Mouse (Mus musculus) embryo, embryonic 11 days (tissue): Measurements from ENCODE around the gene 1700016D06Rik.

Experiments
- DNase-seq: peaks from one replicate; pipeline ENCODE4 v3.0.0-alpha.2; 2015

The 1700016D06Rik gene

DNA sequence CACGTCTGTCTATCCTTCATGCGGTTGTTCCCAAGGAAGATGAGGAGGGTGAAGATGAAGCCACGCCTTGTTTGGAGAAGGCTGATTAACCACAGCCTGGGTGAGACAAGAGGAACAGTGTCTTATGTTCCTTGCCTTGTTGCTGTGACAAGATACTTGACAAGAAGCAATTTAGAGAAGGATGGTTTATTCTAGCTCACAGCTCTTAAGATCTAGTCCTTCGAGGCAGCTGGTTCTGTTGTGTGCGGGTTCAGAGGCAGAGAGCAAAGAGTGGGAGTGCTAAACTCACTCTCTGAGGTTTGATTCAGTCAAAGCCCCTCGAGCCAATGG is at the start of gene 1700016D06Rik:
1700016D06Rik (minus strand) TSS at position 31 of the 330 bp plus-strand sequence.
- no peak for DNase-seq

DNA sequence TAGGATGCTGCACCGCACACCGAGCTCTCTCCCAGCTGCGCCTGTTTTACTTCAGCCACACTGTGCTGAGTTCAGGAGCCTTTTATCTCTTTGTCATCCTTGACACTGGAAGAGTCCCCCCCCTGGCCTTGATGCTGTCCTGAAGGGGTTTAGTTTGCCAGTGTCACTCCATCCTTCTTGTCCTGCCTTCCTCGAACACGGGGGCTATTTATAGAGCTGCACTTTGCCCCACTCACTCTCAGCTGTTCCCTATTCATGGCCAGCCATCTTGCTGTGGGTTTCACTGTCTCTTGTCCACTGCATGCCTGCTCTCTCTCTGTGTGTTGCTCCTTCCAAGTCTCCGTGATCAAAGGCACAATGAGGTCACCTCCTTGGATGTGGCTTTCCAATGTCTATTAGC is 48.6 kb upstream of the 1700016D06Rik start:
- no peak for DNase-seq

DNA sequence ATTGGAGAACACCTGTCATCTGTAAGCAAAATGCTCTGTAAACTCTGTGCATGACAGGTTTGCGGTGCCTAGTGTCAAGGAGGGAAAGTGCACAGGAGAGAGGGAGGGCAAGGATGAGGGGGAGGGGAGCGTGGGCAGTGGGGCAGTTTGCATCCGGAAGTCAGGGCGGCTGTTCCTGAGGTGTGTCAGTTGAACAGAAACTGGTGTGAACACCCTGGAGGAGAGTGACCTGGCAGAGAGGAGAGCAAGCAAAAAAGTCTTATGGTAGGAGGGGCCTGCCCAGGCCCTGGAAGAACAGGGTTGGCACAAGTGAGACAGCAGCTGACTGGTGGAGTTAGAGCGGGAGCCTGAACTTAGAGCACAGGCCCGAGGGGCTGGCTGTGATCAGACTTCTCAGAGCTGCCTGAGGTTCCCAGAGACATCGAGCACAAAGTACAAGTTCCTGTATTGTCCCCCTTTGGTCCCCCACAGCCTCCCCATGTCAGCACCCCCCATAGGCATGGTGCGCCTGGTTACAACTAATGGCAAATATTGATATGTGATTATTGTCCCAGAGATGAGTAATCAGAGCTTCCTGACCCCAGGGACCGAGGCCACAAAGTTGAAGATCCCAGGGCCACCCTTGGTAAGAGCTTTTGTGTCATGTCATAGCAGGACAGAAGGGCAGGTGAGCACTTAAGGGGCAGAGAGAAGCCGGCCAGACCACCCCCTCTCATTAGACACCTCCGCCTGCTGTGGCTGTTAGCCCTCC is 46.2 kb upstream of the 1700016D06Rik start:
- DNase-seq, result no peak

DNA sequence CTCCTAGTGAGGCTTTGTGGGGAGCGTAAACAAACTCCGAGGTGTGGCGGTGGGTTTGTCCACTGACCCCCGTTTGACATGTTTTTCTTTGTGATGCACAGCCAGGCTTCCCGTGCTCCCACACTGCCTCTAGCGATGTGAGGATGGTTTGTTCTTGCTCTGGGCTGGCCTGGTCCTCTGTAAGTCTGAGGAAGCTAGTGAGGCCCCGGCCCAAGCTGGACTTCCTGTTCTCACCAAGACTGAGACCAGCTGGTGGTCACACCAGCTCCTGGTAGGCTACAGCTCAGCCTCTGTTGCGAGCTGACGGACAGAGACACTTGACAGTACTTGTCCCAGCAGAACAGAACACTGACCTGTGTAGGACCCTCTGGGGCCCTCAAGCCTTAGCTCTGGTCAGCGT is 42.7 kb upstream of the 1700016D06Rik start:
- DNase-seq, result no peak

DNA sequence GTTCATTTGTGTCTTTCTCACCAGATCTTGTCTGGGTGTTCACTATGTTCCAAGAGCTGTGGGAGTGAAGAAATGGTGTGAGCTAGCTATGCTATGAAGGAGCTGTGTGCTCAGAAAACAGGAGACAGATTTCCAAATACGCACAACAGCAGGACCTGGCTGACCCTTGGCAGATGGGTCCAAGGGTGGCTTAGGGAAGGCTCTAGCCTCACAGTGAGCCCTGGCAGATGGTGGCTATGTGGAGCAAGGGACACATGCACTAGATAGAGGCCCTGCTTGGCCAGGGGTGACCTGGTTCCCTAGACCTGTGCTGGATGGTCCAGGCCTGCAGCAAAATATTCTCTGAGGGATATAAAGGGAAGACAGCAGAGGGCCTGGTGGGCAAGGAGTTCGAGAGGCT is 40.0 kb upstream of the 1700016D06Rik start:
- no peak for DNase-seq

DNA sequence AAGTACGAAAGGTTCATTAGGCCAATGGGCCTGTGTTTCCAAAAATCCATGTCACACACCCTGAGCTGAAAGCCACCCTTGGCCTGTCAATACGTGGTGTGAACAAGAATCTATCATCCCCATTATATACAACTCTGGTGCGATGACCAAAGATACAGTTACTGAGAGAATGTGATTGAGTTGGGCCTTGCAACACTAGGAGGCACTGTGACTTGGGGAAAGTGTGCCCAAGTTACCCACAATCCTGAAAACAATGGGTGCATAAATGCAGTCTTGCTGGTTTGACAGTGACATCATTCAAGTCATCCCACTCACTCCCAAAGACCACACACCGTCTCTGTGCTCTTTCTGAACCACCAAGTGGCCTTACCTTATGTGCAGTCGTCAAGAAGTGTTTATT is 38.2 kb upstream of the 1700016D06Rik start:
- DNase-seq, result no peak

DNA sequence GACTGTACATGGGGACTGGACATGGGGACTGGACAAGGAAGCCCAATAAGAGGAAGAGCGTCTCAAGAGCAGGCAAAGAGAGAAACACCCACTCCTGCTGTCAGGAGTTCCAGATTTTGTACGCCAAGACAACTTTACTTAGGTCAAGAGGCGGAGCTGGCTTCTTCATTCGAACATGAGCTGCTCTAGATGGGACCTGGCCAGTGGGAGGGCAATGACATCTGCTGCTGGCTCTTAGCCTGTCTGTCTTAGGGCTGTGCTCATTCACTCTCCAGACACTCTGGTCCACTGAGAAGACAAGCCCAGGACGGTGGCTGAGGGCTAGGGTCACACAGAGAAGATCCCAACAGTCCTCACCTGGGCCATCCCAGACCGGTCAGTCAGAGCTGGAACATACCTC is 36.2 kb upstream of the 1700016D06Rik start:
- no peak for DNase-seq

DNA sequence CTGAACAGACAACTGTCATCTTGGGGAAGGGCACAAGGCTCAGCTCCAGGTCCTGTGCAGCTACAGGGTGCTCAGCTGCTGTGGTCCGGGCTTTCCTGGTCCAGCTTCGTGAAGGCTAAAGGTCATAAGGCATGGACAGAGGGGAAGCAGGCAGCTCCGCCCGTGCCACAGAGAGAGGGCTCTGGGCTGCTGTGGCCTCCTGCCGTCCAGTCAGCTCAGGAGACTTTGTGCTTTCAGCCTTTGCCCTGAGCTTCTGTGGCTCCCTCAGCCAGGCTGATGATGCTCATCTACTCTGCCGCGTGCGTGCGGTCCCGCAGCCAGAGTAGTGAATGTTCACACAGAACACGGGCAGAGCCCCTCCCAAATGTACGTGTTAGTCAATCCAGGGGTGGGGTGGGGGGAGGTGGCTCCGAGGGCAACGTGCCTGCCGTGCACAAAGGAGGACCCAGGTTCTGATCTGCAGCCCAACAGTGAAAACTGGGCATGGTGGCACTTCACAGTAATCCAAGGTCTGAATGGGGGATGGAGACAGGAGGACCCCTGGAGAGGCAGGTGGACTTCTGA is 34.9 kb upstream of the 1700016D06Rik start:
- no peak for DNase-seq

DNA sequence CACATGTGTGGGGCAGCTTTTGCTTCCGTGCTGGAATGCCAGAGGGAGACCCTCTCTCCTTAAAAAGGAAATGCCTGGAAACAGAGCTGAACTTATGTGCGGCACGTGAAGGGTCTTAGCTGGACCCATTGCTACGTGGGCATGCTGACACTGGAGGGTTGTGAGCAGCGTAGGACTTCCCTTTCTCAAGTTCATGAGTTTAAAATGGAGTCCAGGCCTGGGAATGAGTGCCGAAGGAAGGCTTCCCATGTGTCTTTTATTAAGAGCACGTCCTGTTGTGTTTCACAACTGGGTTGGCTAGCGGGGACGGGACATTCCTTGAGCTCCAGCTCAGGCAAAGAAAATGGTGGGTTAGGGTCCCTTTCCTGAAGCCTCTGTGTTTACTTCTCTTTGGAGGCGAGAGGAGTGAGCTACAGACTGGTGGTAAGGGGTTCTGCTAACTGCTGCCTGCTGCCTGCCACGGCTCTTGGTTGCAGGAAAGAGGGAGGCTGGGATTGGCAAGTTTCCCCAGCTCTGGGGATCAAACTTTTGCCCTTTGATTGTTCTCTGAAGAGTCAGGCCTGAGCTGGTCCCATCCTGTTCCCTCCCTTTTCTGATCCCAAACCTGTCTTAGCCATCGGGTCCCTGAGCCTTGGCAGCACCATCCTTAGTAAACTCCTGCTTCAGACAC is 29.5 kb upstream of the 1700016D06Rik start:
- peak; percentile 56 for DNase-seq

DNA sequence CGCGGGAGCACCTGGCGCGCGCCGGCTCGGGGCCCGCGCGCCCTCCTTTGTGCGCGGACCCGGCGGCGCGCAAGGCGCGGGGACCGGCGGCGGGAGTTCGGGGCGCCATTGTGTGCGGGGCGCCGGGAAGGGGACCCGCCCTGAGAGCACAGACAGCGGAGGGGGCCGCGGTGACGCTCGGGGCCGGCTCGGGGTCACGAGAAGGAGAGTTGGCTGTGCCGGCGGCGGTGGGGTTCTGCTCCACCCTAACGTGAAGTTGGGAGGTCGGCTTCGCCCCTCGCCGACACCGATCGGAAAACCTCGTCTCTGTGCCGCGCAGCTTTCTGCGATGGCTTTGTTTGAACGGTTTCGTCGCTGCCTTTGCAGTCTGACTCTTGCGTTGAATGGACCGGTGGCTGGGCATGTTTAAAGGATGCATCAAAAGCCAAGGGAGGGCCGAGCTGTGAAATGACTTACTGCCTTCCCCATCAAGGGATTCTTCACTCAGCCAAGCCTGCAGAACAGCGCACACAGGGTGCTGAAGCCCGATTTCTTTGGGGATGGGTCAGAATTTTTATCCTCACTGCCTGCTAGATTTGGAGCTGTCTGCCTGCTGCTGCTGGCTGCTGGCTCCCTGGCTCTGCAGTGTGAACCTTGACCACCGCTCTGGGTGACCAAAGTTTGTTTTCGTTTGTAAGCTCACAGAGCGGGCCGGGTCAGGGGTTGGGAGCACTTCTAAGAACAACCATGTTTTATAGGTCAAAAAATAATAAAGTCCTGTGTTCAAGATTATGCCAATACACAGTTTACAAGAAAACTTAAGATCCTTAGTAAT is 27.8 kb upstream of the 1700016D06Rik start:
- peak; percentile 76 for DNase-seq

DNA sequence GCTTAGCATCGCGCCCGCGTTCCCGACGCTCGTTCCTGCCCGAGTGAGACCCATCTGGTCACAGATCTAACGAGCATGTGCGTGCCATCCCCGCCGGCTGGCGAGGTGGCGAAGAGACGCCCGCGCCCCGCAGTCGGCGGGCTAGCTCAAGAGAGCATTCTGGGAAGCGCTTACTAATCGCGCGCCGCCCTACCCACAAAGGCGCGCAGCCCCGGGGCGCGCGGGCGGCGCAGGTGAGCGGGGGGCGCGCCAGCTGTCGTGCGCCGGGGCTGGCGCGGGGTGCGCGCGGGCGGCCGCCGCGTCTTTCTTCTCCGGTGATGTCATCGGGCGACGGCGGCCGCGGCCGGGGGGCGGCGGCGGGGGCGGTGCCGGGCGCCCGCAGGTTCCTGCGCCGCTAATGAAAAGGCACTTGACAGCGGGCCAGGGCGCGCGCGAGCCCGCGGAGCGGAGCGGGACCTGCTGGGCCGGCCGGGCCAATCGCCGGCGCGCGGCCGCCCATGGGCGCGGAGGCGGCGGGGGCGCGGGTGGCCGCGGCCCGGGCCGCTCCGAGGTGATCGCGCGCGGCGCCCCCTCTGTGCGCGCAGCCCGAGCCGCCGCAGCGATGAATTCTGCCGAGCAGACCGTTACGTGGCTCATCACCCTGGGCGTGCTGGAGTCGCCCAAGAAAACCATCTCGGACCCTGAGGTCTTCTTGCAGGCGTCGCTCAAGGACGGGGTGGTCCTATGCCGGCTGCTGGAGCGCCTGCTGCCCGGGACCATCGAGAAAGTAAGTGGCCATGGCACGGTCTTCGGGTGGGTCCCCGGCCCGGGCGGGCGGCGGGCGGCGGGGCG is 27.0 kb upstream of the 1700016D06Rik start, which contains the start of gene Arhgef7:
Arhgef7 (plus strand) TSS at position 71 of the 831 bp plus-strand sequence.
- peak; percentile 93 for DNase-seq

DNA sequence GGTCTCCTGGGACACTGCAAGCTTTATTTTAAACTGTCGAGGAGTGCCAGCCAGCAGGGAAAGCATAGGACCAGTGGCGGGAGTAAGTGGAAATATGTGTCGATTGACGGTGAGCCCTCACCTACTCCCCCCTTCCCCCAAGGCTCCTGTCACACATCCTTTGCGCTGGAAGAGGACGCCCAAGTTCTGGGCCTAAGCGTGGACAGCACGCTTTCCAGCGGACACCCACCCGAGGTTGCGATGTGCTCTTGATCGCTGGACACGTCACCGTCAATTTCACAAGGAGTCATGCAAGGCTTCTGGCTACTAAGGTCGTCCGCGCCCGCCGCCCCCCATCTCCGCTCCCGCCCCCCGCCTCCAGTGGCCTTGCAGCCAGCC is 26.4 kb upstream of the 1700016D06Rik start:
- no peak for DNase-seq

DNA sequence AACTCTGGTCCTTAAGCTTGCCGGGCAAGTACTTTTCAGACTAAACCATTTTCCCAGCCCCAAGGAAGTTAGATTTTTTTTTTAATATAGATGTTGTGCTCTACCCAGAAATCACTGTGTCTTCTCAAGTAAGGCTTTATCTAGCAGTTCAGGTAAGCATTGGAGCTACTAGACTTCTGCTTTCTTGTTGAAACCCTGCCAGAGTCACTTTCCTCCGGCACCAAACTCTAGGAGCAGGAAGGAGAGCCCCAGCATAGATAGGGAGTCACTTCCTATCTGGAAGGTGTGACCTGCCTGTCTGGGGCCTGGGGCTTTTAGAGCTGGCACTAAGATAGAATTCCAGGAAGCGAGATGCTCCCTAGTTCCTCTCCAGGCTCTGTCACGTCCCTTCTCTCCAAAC is 16.3 kb upstream of the 1700016D06Rik start:
- DNase-seq, result no peak

DNA sequence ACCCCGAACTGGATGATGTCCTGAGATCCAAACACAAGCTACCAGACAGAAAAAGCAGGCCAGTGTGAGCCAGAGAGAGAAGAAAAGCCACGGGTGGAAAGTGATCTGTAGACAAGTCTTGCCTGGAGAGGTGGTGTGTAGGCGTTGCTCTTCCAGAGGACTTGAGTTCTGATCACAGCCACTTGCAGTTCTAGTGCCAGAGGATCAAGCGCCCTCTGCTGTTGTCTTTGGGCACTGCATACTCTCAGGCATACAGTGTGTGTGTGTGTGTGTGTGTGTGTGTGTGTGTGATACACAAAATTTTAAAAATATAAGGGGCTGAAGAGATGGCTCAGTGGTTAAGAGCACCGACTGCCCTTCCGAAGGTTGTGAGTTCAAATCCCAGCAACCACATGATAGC is 11.4 kb upstream of the 1700016D06Rik start:
- no peak for DNase-seq

DNA sequence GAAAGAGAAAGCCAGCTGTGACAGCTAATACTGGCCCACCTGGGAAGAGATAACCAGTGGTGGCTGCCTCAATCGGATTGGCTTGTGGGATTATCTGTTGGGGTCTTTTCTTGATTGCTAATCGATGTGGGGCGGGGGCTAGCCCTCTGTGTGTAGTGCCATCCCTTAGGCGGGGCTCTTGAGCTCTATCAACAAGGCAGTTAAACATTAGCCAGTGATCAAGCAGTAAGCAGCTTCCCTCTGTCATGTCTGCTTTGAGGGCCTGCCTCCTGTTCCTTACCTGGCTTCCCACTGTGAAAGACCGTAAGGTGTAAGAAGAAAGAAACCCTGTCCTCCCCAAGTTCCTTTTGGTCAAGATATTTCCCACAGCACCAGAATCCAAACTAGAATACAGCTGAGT is 9.6 kb upstream of the 1700016D06Rik start:
- no peak for DNase-seq

DNA sequence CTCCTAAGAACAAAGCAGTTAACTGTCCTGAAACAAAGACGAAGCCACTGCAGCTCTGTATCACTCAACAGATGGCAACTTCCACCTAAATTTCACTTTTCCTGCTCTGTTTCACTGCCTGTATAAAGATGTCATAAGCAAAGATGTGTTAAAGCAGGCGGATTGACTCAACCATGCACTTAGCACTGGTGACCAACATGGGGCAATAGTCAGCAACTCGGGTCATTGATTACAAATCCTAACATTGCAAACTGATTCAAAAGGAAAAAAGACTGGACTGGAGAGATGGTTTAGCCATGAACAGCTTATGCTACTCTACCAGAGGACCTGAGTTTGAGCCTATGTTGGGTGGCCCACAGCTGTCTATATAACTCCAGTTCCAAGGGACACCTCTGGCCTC is 8.7 kb upstream of the 1700016D06Rik start:
- no peak for DNase-seq

DNA sequence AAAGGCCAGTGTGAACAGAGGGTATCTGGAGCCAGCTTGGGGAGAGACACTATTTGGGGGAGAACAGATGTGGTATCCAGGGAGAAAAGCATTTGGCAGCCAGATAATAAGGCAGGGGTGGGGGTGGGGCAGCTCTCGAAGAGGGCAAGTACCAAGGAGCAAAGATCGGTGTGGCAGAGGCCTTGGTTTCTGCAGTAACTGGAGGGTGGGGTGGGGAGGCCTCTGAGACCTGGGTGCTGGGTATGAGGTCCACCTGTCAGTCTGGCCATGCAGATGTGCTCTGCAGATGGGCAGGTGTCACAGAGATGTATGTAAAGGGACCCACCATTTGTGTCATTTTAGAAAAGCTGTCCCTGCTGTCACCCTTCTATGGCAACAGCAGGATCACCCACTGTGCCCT is 8.0 kb upstream of the 1700016D06Rik start:
- no peak for DNase-seq

DNA sequence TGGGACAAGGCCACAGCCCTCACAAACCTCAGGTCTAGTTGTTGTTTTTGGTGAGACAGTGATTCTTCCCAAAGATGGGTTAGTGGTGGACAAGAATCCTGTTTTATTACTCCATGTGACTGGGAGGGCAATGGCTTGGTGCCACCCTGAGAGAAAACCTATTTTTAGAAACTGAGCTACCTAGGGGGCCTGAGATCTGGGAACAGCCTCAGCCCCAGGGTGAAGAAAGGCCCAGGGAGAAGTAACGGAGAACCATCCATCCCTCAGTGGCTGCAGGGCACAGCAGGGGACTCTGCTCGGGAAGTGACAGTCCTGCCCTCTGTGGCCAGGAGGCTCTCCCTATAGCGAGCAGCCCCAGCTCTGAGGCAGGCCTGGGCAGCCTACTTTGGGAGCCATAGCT is 6.8 kb upstream of the 1700016D06Rik start:
- DNase-seq, result no peak

DNA sequence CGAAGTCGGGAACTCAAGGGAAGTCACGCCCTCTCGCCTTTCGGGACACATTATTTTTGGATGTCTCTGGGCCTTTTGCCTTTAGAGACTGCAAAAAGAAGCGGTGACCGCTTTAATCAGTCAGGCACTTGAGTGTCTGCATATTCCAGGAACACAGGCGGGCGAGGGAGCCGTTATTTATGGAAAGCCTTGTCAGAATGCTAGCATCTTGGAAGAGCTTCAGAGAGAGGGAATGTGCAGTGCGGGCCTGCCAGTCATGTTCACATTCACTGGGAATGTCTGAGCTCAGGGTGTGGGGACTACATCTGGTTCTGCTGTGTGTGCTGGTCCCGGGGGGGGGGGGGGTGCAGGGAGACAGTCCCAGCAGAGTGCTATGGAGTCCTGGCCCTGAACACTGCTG is 5.0 kb upstream of the 1700016D06Rik start:
- no peak for DNase-seq

DNA sequence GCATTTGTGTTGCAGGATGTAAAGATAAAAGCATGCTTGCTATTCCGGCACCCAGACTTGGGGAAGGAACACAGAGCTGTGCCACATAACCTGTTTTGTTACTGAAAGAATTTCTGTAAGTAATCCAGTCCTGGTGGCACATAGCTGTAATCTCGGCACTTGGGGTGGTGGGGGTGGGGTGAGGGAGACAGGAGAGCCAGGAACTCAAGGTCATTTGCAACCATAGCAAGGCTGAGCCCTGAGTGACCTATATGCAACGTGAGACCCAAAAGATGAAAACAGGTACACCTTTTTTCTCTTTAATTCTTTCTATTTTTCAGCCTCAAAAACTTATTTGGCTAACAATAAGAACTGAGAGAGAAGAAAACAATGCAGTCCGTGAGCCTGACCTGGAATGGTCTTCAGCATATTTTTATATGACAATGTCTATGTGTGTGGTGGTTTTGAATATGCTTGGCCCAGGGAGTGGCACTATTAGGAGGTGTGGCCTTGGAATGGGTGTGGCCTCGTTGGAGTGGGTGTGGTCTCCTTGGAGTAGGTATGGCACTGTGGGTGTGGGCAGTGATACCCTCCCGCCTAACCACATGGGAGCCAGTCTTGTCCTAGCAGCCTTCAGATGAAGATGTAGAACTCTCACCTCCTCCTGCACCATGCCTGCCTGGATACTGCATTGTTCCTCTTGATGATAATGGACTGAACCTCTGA is 4.0 kb upstream of the 1700016D06Rik start:
- no peak for DNase-seq

DNA sequence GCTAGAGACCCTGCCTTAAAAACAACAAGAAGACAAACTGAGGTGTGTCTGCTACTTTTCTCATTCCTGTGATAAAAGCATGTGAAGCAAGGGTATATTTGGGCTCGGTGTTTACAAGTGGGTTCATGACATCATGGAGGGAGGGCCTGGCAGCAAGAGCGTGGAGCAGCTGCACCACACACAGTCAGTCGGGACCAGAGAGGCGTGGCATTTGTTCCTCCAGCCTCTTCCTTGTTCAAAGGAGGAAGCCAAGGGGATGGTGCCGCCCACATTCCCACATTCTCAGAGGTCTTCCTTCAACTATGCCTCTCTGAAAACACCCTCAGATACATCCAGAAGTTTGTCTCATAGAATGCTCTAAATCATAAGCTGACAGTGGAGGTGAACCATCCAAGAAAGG is 2.9 kb upstream of the 1700016D06Rik start:
- no peak for DNase-seq

DNA sequence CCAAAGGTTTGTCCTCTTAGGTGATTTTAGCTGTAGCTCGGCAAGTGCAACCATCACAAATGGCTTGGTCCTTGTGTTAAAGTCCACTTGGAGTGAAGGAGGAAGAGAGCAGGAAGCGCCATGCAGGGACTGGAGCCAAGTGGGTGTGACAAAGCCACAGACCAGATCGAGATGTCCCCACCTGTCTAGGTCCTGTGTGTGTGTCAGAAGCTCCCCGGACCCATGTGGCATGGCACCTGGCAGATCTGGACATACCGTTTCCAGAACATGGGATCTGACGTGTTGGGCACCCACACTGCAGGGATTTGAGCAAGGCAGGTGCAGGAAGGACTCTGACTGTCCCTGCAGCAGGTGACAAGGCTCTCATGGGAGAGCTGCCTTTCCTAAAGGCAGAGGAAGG is 565 bp upstream of the 1700016D06Rik start:
- no peak for DNase-seq
